Mouse (Mus musculus): ENCODE results near the gene Hip1.
"Not testable (repeated sequence)": the region's sequence is repeated elsewhere in the genome, so short reads cannot be mapped to it uniquely, and the experiment has no call there.

Gene Hip1

GRCm38 (mm10) chr5:135431111-135431510, 113.8 kb downstream of the Hip1 start:
- no peak for DNase-seq

- no peak for DNase-seq
These were observed 116.1 kb downstream of the Hip1 start for GRCm38 (mm10) chr5:135428786-135429185.

- no peak for DNase-seq
These were observed 134.7 kb downstream of the Hip1 start for GRCm38 (mm10) chr5:135410266-135410665.

- DNase-seq: peak in 1 of 2 experiments; percentile 35
These were observed 136.8 kb downstream of the Hip1 start for GRCm38 (mm10) chr5:135408114-135408513.

GRCm38 (mm10) chr5:135405437-135405836, 139.5 kb downstream of the Hip1 start:
- DNase-seq: no peak

GRCm38 (mm10) chr5:135404623-135405022, 140.3 kb downstream of the Hip1 start:
- DNase-seq: no peak

GRCm38 (mm10) chr5:135400244-135400643, 144.7 kb downstream of the Hip1 start:
- peak; percentile 60 to 69 for DNase-seq

- no peak for DNase-seq
These were observed 145.5 kb downstream of the Hip1 start for GRCm38 (mm10) chr5:135399382-135399781.

- peak; percentile 15 to 28 for DNase-seq
These were observed 149.1 kb downstream of the Hip1 start for GRCm38 (mm10) chr5:135395826-135396225.

GRCm38 (mm10) chr5:135394004-135394823, 150.7 kb downstream of the Hip1 start, which contains the start of gene Pom121:
Pom121 (minus strand) TSS chr5:135394546.
- DNase-seq: peak; percentile 83 to 85

GRCm38 (mm10) chr5:135383771-135384170, 161.1 kb downstream of the Hip1 start:
- no peak for DNase-seq

- DNase-seq: no peak
These were observed 162.2 kb downstream of the Hip1 start for GRCm38 (mm10) chr5:135382746-135383145.

GRCm38 (mm10) chr5:135381356-135381925, 163.5 kb downstream of the Hip1 start:
- no peak for DNase-seq

GRCm38 (mm10) chr5:135380681-135381080, 164.2 kb downstream of the Hip1 start:
- no peak for DNase-seq

GRCm38 (mm10) chr5:135376341-135376740, 168.6 kb downstream of the Hip1 start:
- DNase-seq: no peak

GRCm38 (mm10) chr5:135375167-135375566, 169.8 kb downstream of the Hip1 start:
- DNase-seq: no peak

- no peak for DNase-seq
These were observed 171.3 kb downstream of the Hip1 start for GRCm38 (mm10) chr5:135373601-135374000.

- no peak for DNase-seq
These were observed 173.7 kb downstream of the Hip1 start for GRCm38 (mm10) chr5:135371195-135371594.

GRCm38 (mm10) chr5:135369787-135370654, 174.9 kb downstream of the Hip1 start, which contains the start of gene Nsun5:
Nsun5 (plus strand) TSS chr5:135369953.
- peak; percentile 93 to 94 for DNase-seq

- not testable (repeated sequence) for DNase-seq
These were observed 175.7 kb downstream of the Hip1 start for GRCm38 (mm10) chr5:135369196-135369595.

GRCm38 (mm10) chr5:135368312-135368711, 176.6 kb downstream of the Hip1 start:
- no peak for DNase-seq

GRCm38 (mm10) chr5:135367841-135368240, 177.1 kb downstream of the Hip1 start:
- no peak for DNase-seq

GRCm38 (mm10) chr5:135363540-135363939, 181.4 kb downstream of the Hip1 start:
- no peak for DNase-seq
